Mouse (Mus musculus) B cell, adult 2 months (primary cell): Measurements from ENCODE around the gene Rtp4.

Source experiments
- DNase-seq, 2 experiments: peaks; one replicate each; pipeline ENCODE4 v3.0.0; 2022

Rtp4 gene

DNA sequence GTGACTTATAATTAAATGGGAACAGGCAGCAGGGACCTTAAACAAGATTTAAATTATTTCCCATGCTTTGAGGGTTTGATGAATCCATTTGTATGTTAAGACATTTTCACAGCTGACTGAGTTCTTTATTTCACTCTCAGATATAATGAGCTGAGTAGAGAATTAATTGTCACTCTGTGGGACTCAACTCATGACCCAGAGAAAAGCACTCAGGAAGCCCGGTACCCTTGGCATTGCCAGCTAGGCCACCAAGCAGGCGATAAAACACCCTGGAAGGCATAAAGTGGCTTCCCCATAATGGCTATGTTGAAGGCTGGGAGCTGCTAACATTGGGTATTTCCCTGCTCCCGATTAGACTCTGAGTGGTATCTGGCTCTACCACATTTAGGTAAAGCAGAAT, 76.6 kb downstream of the Rtp4 start:
- DNase-seq, result no peak

GRCm38 (mm10) chr16:23597968-23598367, 77.9 kb downstream of the Rtp4 start:
- no peak for DNase-seq

DNA sequence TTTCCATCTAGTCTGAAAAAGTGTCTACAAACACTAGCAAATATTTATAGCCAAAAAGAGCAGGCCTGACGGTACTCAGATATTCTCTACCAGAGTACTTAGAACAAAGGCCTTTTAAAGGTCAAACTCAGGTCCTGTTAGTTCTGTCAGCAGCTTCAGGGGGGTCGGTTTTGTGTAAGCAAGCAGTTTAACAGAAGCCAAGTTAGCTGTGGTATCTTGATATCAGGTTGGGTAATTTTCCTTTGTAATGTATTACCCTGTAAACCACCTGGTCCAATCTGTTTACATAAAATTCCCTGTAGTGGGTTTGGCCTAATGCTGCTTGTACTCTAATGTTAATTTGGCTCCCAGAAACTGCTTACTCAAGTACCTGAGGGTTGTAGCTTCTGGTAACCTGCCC, 86.1 kb downstream of the Rtp4 start:
- DNase-seq, result no peak

DNA sequence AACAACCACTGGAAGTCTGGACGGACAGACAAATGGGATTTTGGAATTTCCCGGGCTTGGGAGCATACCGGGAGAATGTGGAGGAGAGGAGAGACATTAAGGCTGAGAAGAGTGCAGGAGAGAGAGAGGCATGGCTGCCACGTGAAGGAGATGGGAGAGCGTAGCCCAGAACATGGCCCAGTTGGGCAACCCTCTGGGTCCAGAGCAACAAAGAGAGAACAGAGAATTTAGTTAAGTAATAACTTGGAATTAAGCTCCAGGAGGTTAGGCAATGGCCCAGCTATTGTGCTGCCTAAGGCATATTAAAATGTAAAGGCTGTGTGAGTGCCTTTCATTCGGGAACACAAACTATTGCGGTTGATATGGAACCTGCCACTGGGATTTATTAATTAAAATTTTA, 86.6 kb downstream of the Rtp4 start:
- DNase-seq, result no peak

DNA sequence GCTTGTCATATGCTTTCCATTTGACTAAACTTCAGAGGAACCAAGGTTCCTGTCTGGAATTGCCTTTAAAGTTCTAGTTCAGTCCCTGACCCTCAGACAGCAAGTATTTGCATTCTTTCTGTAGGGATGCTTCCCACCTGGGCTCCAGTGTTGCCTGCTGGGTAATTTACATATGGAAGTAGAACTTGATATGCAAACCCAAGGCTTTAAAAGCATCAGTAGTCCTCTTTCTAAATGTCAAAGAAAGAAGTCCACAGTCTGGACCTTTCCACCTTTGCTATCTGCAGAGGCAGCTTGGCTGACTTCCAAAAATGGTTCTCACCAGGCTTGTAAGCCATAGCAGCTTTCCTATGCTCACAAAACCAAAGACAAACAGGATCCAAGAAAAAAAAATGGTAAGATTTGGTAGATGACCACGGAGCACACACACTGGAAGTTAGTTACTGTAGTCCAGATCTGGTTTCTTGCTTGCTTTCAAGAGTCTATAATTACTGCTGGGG, 87.9 kb downstream of the Rtp4 start:
- no peak for DNase-seq

DNA sequence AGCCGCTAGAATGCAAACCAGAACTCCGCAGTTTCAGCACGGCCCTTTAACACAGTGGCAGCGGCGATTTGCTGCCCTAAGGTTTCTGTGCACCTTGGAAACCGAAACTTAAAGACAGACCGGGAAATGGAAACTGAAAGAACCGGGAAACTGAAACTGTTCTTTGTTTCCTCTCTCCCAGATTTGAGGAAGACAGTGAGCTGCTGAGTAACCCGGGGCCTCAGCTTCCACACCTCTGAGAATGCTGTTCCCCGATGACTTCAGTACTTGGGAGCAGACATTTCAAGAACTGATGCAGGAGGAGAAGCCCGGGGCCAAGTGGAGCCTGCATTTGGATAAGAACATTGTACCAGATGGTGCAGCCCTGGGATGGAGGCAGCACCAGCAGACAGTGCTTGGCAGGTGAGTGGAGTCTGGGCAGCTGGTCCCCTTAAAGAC, 89.7 kb downstream of the Rtp4 start:
- peak; percentile 68 to 77 for DNase-seq

GRCm38 (mm10) chr16:23624205-23624604, 104.1 kb downstream of the Rtp4 start:
- no peak for DNase-seq

- DNase-seq, result no peak
Measured at GRCm38 (mm10) chr16:23631531-23631930, 111.4 kb downstream of the Rtp4 start.

GRCm38 (mm10) chr16:23632681-23633080, 112.6 kb downstream of the Rtp4 start:
- peak; percentile 35 to 46 for DNase-seq

DNA sequence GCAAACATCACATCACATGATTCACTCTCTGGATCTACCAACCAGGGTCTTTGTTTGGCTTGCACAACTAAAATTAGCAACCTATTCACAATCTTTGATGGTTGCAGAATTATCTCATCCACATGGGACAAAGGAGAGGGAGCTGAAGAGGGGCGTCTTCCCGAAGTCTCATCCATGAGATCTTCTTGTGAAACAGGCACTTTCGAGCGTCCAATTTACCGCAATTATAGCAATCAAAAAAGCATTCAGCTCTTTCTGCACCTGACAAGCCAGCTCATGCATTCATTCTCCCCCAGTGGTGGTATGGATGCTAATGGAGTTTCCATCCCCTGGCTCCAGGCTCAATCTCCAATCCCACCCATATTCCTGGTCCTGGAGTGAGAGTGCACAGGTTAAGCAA, 132.9 kb downstream of the Rtp4 start:
- no peak for DNase-seq

DNA sequence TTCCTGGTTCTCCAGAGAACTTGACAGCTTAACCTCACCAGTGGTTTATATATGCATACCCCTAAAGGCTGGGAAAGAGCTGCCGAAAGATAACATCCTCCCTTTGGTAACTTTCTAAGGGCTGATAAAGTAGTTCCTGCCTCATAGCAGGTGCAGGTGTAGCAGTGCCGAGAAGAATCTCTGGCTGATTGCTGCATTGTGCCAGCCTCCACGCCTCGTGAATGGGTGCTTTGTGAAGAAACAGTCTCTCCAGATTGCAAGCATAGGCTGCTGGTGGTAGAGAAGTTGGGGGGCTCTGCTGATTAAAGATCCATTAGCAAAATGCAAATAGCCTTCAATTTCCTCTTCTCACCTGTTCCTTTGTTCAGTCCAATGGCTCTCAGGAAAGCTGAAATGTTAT, 133.4 kb downstream of the Rtp4 start:
- DNase-seq, result no peak

GRCm38 (mm10) chr16:23659597-23660531, 139.8 kb downstream of the Rtp4 start:
- no peak for DNase-seq
